Mouse (Mus musculus) E14TG2a.4 (cell line): ENCODE results near the gene Scaf4.

Source experiments
- H3K27me3 ChIP-seq: 2 replicates; pipeline ENCODE4 v1.6.1; 2014; ENCODE audit warnings: low read length, control low read depth; ENCODE audit not compliant: insufficient read depth
- H3K36me3 ChIP-seq: 2 replicates; pipeline ENCODE4 v1.6.1; 2014; ENCODE audit warnings: low read length, control low read depth; ENCODE audit not compliant: insufficient read depth
- H3K4me1 ChIP-seq: replicated peaks from 2 replicates; pipeline ENCODE4 v1.6.1; 2014; ENCODE audit warnings: low read depth, low read length, control low read depth
- H3K4me3 ChIP-seq: replicated peaks from 2 replicates; pipeline ENCODE4 v1.5.1; 2014; ENCODE audit warnings: mild to moderate bottlenecking, low read length
- H3K9me3 ChIP-seq: 2 replicates; pipeline ENCODE4 v1.6.1; 2014; ENCODE audit warnings: low read length, control low read depth
- CTCF ChIP-seq: conservative IDR thresholded peaks from 2 replicates; pipeline ENCODE4 v1.5.1; 2014; ENCODE audit warnings: low read length
- NANOG ChIP-seq: IDR thresholded peaks from 2 replicates; pipeline ENCODE4 v1.6.1; 2014; ENCODE audit warnings: borderline replicate concordance, low read length, mixed read lengths
- POU5F1 ChIP-seq: IDR thresholded peaks from 2 replicates; pipeline ENCODE4 v1.6.1; 2014; ENCODE audit warnings: low read length, borderline replicate concordance

Scaf4 gene

GRCm38 (mm10) chr16:90280989-90281388, 3.3 kb downstream of the Scaf4 start:
- Histone ChIP-seq H3K4me1 (peaks cover 74% of the 10 kb centered on the region), H3K9me3 (no peaks in the 10 kb centered on the region), H3K36me3 (peaks cover 30% of the 10 kb centered on the region), H3K27me3 (no peaks in the 10 kb centered on the region), H3K4me3 (0 out of 2 replicates have a peak overlapping the region, but pooled peaks have one; percentile 17)
- TF ChIP-seq NANOG (no peak), CTCF (no peak), POU5F1 (no peak)

GRCm38 (mm10) chr16:90280515-90280914, 3.8 kb downstream of the Scaf4 start:
- Histone ChIP-seq H3K9me3 (no peaks in the 10 kb centered on the region), H3K4me3 (no peak overlapping the region), H3K4me1 (peaks cover 76% of the 10 kb centered on the region), H3K36me3 (peaks cover 30% of the 10 kb centered on the region), H3K27me3 (no peaks in the 10 kb centered on the region)
- TF ChIP-seq CTCF (no peak), NANOG (no peak), POU5F1 (no peak)

GRCm38 (mm10) chr16:90279058-90279457, 5.2 kb downstream of the Scaf4 start:
- no peaks in the 10 kb centered on the region for H3K27me3 ChIP-seq
- H3K4me3 ChIP-seq, result no peak overlapping the region
- TF ChIP-seq NANOG (no peak), CTCF (no peak), POU5F1 (no peak)
- peaks cover 32% of the 10 kb centered on the region for H3K36me3 ChIP-seq
- H3K4me1 ChIP-seq, result peaks cover 78% of the 10 kb centered on the region
- H3K9me3 ChIP-seq, result no peaks in the 10 kb centered on the region

- H3K9me3 ChIP-seq, result no peaks in the 10 kb centered on the region
- peaks cover 20% of the 10 kb centered on the region; the same call in 1 of the 2 replicates for H3K36me3 ChIP-seq
- H3K4me3 ChIP-seq, result 0 out of 2 replicates have a peak overlapping the region, but pooled peaks have one; percentile 5
- H3K4me1 ChIP-seq, result peaks cover 72% of the 10 kb centered on the region
- no peaks in the 10 kb centered on the region for H3K27me3 ChIP-seq
- no peak for TF ChIP-seq POU5F1
- no peak for TF ChIP-seq CTCF
- no peak for TF ChIP-seq NANOG
These were observed 8.8 kb downstream of the Scaf4 start for GRCm38 (mm10) chr16:90275521-90275920.

- TF ChIP-seq NANOG, result no peak
- no peak for TF ChIP-seq POU5F1
- TF ChIP-seq CTCF, result no peak
- Histone ChIP-seq H3K27me3 (no peaks in the 10 kb centered on the region), H3K36me3 (peaks cover 40% of the 10 kb centered on the region)
These were observed 17.7 kb downstream of the Scaf4 start for GRCm38 (mm10) chr16:90266581-90266980.

GRCm38 (mm10) chr16:90265106-90265505, 19.2 kb downstream of the Scaf4 start:
- Histone ChIP-seq H3K4me3 (no peak overlapping the region), H3K4me1 (peaks cover 52% of the 10 kb centered on the region), H3K27me3 (no peaks in the 10 kb centered on the region), H3K9me3 (no peaks in the 10 kb centered on the region), H3K36me3 (peaks cover 52% of the 10 kb centered on the region)
- no peak for TF ChIP-seq POU5F1
- TF ChIP-seq CTCF, result no peak
- no peak for TF ChIP-seq NANOG

More at GRCm38 (mm10) chr16:90266581-90266980, 17.7 kb downstream of the Scaf4 start:
- Histone ChIP-seq H3K9me3 (no peaks in the 10 kb centered on the region), H3K4me3 (no peak overlapping the region), H3K4me1 (peaks cover 60% of the 10 kb centered on the region)

- no peaks in the 10 kb centered on the region for H3K27me3 ChIP-seq
- peaks cover 57% of the 10 kb centered on the region for H3K36me3 ChIP-seq
- H3K9me3 ChIP-seq, result no peaks in the 10 kb centered on the region
- peaks cover 44% of the 10 kb centered on the region for H3K4me1 ChIP-seq
- TF ChIP-seq CTCF (no peak), NANOG (no peak), POU5F1 (no peak)
- no peak overlapping the region for H3K4me3 ChIP-seq
These were observed 20.3 kb downstream of the Scaf4 start for GRCm38 (mm10) chr16:90264021-90264420.

- H3K4me1 ChIP-seq, result peaks cover 22% of the 10 kb centered on the region
- H3K36me3 ChIP-seq, result peaks cover 79% of the 10 kb centered on the region
- no peak for TF ChIP-seq POU5F1
- no peak for TF ChIP-seq NANOG
- no peak for TF ChIP-seq CTCF
- H3K27me3 ChIP-seq, result no peaks in the 10 kb centered on the region
- H3K9me3 ChIP-seq, result no peaks in the 10 kb centered on the region
- H3K4me3 ChIP-seq, result no peak overlapping the region
These were observed 22.5 kb downstream of the Scaf4 start for GRCm38 (mm10) chr16:90261791-90262190.

GRCm38 (mm10) chr16:90260097-90260496, 24.2 kb downstream of the Scaf4 start:
- no peak for TF ChIP-seq CTCF
- no peak for TF ChIP-seq POU5F1
- no peak for TF ChIP-seq NANOG
- H3K4me1 ChIP-seq, result peaks cover 7% of the 10 kb centered on the region
- no peak overlapping the region for H3K4me3 ChIP-seq
- peaks cover 86% of the 10 kb centered on the region for H3K36me3 ChIP-seq
- H3K27me3 ChIP-seq, result no peaks in the 10 kb centered on the region
- no peaks in the 10 kb centered on the region for H3K9me3 ChIP-seq
